Mouse (Mus musculus) adrenal gland, adult (tissue): Measurements from ENCODE around the gene Nmt1.
A peak's percentile ranks its signal among the peaks of the same experiment; 100 is the strongest.

Experiments
- DNase-seq, 2 experiments: peaks; one replicate each; pipeline ENCODE4 v3.0.0; 2022 to 2023; ENCODE audit warnings: low spot score in 1 of 2; ENCODE audit not compliant: inconsistent age in 2 of 2

Gene Nmt1

DNA sequence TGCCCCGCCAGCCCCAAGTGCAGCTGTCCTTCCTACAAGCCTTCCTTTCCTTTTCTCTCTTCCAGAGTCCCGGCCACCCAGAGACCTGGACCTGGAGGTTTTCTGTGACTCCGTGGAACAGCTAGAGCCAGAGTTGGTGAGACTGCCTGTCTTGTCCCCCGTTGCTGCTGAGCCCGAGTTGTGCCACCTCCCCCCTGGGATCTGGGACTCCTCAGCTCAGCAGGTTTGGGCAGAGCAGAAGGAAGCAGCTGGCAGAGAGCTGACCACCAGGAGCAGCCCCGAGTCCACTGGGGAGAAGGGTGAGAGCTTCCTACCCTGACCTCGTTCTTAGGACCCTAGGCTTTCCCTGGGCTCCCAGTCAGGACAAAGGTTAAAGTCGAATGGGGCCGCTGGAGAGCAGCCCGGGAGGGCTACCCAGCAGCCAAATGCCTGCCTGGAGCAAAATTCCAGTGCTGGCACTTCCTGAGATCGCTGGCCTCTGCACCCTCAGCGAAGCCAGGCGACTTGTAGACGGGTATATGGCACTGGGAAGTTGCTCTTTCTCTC, 77.3 kb downstream of the Nmt1 start:
- peak in 1 of 2 experiments; percentile 54 for DNase-seq

DNA sequence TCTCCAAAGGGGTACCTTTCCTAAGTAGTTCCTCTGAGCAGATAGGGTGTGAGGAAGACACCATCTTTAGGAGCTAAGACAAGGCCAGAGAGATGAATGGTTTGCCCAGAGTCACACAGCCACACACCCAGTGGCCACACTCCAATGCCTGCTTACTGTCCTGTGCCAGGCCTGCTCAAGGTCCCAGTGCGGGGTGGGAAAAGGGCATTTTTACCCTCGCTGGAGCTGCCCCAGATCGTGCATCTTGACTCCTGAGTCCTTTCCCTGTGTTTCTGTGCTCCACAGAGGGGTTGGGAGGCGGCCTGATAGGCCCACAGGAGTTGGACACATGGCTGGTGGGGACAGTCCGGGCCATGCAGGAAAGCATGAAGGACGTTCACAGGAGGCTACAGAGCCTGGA, 77.8 kb downstream of the Nmt1 start:
- DNase-seq: peak; percentile 36 to 66

DNA sequence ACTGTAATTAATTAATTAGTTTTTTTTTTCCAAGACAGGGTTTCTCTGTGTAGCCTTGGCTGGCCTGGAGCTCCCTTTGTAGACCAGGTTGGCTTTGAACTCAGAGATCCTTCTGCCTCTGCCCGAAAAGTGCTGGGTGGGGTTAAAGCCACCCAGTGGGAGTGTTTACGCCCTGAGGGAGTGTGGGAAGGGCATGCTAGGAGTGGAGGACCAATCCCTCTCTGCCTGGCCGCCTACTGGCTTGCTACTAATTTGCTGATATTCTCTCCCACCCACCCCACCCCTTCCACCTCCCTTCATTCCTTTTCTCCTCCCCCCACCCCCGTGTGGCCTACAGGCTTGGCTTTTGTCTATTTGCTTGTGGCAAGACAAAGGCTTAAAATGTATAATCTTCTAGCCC, 78.4 kb downstream of the Nmt1 start:
- no peak for DNase-seq

DNA sequence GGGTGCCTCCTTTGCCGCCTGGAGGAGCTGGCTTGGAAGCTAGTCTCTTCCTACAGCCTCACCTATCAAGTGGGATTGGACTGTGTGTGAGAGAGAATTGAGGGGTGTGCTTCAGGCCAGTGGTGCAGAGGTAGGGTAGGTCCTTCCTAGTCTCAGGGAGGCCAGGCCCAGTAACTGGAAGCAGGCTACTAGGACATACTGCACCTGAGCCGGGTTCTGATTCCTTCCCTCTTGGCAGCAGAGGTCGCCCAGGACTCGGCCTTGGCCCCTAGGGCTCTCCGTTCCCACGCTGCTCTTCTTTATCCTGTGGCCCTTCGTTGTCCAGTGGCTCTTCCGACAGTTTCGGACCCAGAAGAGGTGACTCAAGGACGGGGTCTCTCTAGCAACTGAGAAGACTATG, 83.3 kb downstream of the Nmt1 start:
- peak in 1 of 2 experiments; percentile 56 for DNase-seq

- DNase-seq: peak; percentile 86 to 93
Observed at GRCm38 (mm10) chr11:103111881-103112551, 84.0 kb downstream of the Nmt1 start.

GRCm38 (mm10) chr11:103112552-103112912, 84.5 kb downstream of the Nmt1 start:
- peak in 1 of 2 experiments; percentile 68 for DNase-seq

DNA sequence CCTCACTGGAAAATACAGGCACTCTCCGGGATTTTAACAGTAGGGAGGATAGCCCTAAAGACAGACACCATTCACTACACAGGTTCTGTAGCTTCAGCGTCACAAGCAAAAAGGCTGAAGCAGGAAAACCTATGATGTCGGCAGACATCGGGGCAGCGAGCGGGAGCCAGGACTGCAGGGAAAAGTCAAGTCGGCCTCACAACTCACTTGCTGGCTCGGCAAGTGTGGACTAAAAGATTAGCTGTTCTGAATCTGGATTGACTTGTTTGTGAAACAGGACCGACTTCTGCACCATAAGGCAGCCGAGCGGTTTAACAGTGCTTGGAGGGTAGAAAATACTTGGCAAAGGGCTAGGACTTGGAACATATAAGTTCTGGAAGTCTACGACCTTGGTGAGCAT, 85.0 kb downstream of the Nmt1 start:
- peak in 1 of 2 experiments; percentile 37 for DNase-seq

DNA sequence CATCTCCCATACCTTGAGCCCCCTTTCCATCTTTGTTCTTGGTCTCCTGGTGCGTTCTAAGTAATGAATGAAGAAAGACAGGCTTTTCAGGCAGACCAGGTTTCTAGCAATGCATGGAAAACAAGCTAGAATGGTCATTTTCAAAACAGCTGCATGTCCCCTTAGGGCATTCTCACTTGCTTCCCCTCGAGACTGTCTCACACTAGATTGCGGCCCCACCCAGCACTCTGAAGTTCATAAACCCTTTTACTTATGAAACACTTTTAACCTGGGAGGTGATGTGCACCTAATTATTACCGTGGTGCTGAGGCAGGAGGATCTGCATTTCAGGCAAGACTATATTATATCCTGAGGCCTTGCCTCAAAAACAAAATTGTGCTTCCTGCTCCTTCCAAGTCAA, 85.8 kb downstream of the Nmt1 start:
- peak in 1 of 2 experiments; percentile 55 for DNase-seq

DNA sequence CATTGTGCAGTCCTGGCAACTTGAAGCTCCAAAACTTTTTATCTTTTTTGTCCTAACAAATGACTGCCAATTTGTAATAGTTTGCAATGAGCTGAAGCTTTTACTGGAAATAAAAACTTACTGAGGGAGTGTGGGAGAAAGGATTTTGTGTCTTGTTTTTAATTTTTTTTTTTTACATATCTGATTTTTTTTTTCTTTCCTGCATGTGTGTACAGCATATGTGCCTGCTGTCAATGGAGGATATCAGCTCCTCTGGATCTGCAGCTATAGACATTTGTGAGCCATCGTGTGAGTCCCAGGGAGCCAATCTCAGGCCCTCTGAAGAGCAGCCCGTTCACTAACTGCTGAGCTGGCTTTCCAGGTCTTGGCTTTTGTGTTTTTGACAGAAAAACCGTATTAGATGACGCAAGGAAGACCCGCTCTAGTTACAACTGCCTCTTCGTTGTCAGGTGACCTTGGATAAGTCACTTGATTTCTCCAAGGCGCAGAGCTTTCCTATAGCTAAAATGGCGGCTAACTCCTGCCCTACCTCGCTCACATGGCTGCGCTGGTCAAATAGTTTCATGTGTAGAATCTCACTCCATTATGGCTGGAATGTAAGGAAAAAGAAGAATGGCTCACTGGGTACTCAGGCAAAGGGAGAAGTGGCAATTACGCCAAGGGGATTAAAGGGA, 86.4 kb downstream of the Nmt1 start:
- peak in 1 of 2 experiments; percentile 37 for DNase-seq

DNA sequence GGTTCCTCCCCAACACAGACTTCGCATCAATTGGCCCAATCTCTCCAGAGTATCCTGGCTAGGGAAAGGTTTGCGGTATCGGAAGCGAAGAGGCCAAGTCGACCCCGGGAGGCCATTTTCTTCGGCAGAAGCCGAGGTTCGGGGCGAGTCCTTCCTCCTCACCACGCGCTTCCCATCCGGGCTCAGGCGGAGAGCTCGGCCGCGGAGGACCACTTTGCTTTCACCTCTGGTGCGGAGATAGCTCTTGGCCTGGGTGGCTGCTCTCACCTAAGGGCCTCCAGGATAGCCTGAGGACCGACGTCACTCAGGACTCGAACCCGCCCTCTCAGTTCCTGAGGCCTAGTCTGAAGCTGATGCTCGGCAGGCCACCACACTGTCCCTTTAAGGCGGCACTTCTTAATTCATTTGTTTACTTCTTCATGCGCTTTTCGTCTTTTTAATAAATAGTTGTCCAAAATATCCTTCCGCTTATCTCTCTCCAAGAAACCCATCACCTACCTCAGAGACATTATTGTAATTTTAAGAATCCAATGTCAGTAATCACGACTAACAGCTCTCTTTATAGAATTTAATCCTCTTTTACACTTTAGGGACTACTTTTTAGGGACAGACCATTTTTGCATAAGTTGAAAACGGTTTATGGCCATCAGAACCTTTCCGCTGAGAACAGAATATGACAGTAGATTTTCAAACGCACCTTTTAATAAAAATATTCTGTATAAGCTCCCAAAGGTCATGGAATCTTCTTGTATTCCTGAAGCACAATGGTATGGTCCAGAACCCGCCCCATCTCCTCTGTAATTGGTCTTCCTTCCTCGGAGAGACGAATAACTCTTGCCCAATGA, 87.4 kb downstream of the Nmt1 start:
- DNase-seq: peak; percentile 90 to 96

GRCm38 (mm10) chr11:103116008-103116818, 88.2 kb downstream of the Nmt1 start, which contains the start of gene Hexim1:
Gene Hexim1 (plus strand): TSS chr11:103116231.
- DNase-seq: peak; percentile 100

DNA sequence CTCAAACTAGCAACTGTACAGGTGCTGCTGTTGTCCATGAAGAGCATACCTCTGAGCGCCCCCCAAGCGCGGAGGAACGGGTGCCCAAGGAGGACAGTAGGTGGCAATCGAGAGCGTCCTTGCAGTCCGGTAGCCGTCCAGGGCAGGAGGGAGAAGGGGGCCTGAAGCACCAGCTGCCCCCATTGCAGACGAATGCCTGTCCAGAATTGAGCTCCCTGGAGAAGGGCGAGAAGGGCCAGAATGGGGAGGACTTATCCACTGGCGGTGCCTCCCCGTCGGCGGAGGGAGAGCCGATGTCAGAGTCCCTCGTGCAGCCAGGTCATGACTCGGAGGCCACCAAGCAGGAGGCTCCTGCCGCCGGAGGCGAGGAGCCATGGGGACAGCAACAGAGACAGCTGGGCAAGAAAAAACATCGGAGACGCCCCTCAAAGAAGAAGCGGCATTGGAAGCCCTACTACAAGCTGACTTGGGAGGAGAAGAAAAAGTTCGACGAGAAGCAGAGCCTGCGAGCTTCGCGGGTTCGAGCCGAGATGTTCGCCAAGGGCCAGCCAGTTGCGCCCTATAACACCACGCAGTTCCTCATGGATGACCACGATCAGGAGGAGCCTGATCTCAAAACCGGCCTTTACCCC, 89.1 kb downstream of the Nmt1 start:
- peak; percentile 86 to 95 for DNase-seq

GRCm38 (mm10) chr11:103117591-103118009, 89.6 kb downstream of the Nmt1 start:
- peak in 1 of 2 experiments; percentile 59 for DNase-seq
